Mouse (Mus musculus) T-helper 17 cell (primary cell): ENCODE measurements at regions not wholly inside any gene's neighbourhood (a gene's known extent, or its start where the extent isn't known, plus 50 kb on each side); places are given as distances from the start of the nearest gene placed in this dataset.

Source experiments
- in situ Hi-C, 2 experiments: fragments of 300-600 bp; cut with MboI, MseI; formaldehyde crosslinking; loops; 1 replicate in 1 of 2; 2 replicates in 1 of 2; pipeline ENCODE4 v1.15.1; 2025; ENCODE audit warnings: high pct_unique_total_duplicates in 2 of 2

- in situ Hi-C loops: no loop called here
Observed at GRCm38 (mm10) chr8:54449811-54450210, 79.6 kb upstream of the Asb5 start.

GRCm38 (mm10) chr8:54451323-54452021 lies 77.9 kb upstream of the Asb5 start:
- in situ Hi-C loops: no loop called here

GRCm38 (mm10) chr8:54464977-54465376 lies 64.4 kb upstream of the Asb5 start:
- in situ Hi-C loops: no loop called here

- in situ Hi-C loops: no loop called here
Observed at GRCm38 (mm10) chr8:54465458-54466102, 63.8 kb upstream of the Asb5 start.
